Mouse (Mus musculus) cerebellum, postnatal 10 days (tissue): ENCODE measurements at regions not wholly inside any gene's neighbourhood (a gene's known extent, or its start where the extent isn't known, plus 50 kb on each side); places are given as distances from the start of the nearest gene placed in this dataset.

Source experiments
- DNase-seq, 2 experiments: peaks; one replicate each; pipeline ENCODE4 v3.0.0; 2021; ENCODE audit warnings: mixed read lengths in 2 of 2

DNA sequence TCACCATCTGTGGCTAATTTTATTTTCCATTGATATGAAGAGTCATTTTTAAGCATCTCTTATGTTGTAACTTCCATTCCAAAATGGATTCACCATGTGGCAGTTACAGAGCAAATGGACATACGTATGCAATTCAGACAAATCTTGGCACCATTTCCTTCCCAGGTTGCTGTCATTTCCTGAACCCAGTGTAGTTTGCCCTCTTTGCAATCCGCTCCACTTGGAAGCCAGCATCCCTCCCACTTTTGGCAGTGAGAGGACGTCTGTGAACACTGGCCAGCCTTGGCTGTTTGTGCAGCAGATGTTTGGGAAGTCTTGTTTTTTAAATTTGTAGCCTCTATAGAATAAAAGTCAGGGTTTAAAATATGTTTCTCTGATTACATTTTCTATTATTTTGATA lies 510.6 kb upstream of the Cdh7 start:
- DNase-seq = peak; percentile 91 to 93

DNA sequence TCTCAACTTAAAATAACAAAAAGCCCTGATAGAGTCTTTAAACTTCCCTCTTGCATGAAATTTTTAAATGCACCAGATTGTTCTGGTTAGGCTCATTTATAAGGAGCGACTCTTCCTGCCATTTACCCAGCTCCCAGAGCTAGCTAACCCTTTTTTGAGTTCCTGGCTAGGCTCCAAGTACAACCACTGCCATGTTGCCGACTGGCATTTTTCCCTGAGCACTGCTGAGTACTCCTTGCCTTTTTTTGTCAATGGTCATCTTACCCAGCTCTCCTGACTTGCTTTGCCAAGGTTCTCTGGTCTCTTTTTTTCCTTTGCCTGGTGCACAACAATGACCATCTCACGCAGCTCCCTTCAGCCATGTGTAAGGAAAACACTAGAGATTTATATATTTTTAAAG lies 500.8 kb upstream of the Cdh7 start:
- peak; percentile 84 to 87 for DNase-seq

DNA sequence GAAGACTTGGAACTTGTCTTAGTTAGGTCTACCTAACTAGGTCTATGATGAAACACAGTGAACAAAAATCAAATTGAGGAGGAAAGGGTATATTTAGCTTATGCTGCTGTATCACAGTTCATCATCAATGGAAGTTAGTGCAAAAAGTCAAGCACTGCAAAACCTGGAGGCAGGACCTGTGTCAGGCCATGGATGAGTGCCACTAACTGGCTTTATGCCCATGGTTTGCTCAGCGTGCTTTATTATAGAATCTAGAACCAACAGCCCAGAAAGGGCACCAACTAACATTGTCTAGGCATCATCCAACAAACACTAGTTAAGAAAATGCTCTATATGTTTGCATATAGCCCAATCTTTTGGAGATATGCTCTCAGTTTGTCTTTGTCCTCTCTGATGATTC lies 486.3 kb upstream of the Cdh7 start:
- DNase-seq = peak; percentile 48 to 62

DNA sequence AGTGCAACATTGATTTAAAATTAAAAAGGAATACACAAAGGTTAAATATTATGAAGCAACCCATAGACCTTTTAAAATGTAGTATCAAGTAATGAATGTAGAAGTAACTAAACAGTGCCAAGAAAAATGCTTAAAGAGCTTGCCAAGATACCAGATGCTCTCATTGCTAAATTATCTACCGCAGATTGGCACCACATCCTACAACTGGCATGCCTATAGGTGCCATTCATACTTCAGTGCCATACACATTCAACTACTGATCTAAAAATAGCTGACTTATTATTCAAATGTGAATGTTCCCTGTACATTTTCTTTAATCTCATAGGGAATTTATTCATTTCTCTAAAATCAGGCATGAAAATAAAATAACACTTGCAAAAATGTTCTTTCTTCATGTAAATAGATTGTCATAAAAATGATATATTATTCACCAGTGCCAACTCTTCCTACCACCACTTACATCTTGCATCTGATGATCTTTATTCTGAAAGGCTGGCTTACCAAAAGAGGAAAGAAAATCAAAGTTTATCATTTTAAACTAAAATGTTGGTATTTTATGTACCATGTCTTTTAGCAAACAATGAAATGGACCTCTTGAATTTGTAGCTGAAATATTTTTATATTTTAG lies 469.5 kb upstream of the Cdh7 start:
- peak; percentile 39 to 54 for DNase-seq

DNA sequence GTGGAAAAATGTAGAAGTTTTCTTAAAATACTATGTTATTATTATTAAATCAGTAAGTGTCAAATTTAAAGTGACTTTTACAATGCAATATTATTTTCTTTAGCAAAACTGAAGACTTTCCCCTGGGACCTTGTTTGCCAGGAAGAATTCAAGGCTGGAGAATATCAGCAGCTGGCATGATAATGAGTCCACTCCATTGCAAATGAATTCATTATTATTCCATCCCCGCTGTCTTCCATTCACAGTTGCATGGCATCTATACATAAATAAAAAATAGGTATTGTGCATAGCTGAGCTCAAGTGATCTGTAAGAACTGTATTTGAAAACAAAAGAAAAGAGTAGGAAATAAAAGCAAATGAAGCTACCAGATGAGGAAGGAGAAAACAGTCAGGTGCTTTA lies 467.9 kb upstream of the Cdh7 start:
- peak in 1 of 2 experiments; percentile 10 for DNase-seq
